In the genomic region with DNA sequence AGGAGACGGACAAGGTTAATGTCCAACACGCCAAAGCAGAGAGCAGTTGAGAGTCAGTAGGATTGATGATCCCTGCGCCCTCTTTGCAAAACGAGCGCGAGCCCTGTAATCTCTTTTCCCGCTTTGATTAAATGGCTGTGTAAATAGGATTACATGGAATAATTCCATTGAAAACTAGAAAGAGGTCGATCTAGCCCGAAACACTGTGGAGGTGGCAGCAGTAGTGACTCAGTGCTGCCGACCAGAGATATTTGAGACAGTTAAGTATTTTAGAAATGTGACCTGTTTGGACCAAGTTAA, we compare ENCODE assay signal across 8 mouse cellular contexts. TPM values are rescaled to one million over a fixed set of nuclear protein-coding genes. Genes with fewer than 3 reads are reported as not detected.
DNase-seq lines count a peak whose midpoint lies in the region; ATAC-seq and TF ChIP-seq lines count a peak whose summit lies in the region.

No protein-coding gene starts in this region.

- no peak for ATAC-seq in forebrain, embryonic 12.5 days (ENCODE audit: low FRiP score)
- ATAC-seq in limb, embryonic 13.5 days (ENCODE audit: low FRiP score, low read depth) = no peak

- no peak for DNase-seq in left cerebral cortex, adult 2 months (ENCODE audit: extremely low spot score in 1 of 2, low spot score in 2 of 2)
- DNase-seq in left cerebral cortex, postnatal 10 days (ENCODE audit: extremely low spot score in 1 of 2, low spot score in 2 of 2) = no peak
- DNase-seq in retina, postnatal 1 day = peak; percentile 62
- no peak for DNase-seq in cerebellum, adult 9-11 months
- no peak for DNase-seq in adrenal gland, adult 8-10 months
- DNase-seq in urinary bladder, postnatal 10 days (ENCODE audit: low spot score) = no peak

- H3K27me3 ChIP-seq in forebrain, embryonic 12.5 days = peaks cover 46% of the 10 kb centered on the region
- peaks cover 65% of the 10 kb centered on the region for H3K27me3 ChIP-seq in limb, embryonic 13.5 days

- no peak overlapping the region for H3K9ac ChIP-seq in forebrain, embryonic 12.5 days
- no peak overlapping the region for H3K9ac ChIP-seq in limb, embryonic 13.5 days

- peak overlapping the region; percentile 29 for H3K27ac ChIP-seq in left cerebral cortex, adult 2 months
- H3K27ac ChIP-seq in forebrain, embryonic 12.5 days = no peak overlapping the region
- H3K27ac ChIP-seq in limb, embryonic 13.5 days = no peak overlapping the region

- peak overlapping the region; percentile 93 for H3K4me2 ChIP-seq in forebrain, embryonic 12.5 days
- H3K4me2 ChIP-seq in limb, embryonic 13.5 days (replicated peaks) = peak overlapping the region; percentile 99

- intact Hi-C loops in left cerebral cortex, adult 2 months (cut with DNase I) = loop anchor here (2.0 to 10.0 kb wide), 5 partner anchors 37 to 437 kb away; no protein-coding TSS in a partner anchor
- intact Hi-C loops in left cerebral cortex, postnatal 10 days (cut with DNase I) = loop anchor here (5.0 to 10.0 kb wide), 4 partner anchors 135 to 437 kb away; no protein-coding TSS in a partner anchor

- peak overlapping the region; percentile 78 for H3K4me3 ChIP-seq in left cerebral cortex, adult 2 months
- H3K4me3 ChIP-seq in forebrain, embryonic 12.5 days (replicated peaks) = peak overlapping the region; percentile 33
- peak overlapping the region; percentile 71 for H3K4me3 ChIP-seq in limb, embryonic 13.5 days

- no peaks in the 10 kb centered on the region for H3K36me3 ChIP-seq in forebrain, embryonic 12.5 days (replicated peaks)
- H3K36me3 ChIP-seq in limb, embryonic 13.5 days = no peaks in the 10 kb centered on the region

- H3K4me1 ChIP-seq in forebrain, embryonic 12.5 days = peaks cover 35% of the 10 kb centered on the region
- H3K4me1 ChIP-seq in limb, embryonic 13.5 days = peaks cover 22% of the 10 kb centered on the region

- no peaks in the 10 kb centered on the region for H3K9me3 ChIP-seq in forebrain, embryonic 12.5 days
- H3K9me3 ChIP-seq in limb, embryonic 13.5 days = no peaks in the 10 kb centered on the region

- TF ChIP-seq CTCF in left cerebral cortex, adult 2 months (IDR thresholded peaks at IDR 0.05) = no peak

- WGBS in forebrain, embryonic 12.5 days = under 1% methylated on average over 10 of the region's 10 CpGs
- 5% methylated on average over 10 of the region's 10 CpGs for WGBS in limb, embryonic 13.5 days

RNA-seq across cellular contexts. Expression of a gene that starts 2.3 kb away (rescaled TPM):
- total RNA-seq in left cerebral cortex, adult 2 months (2021) = 10 to 100 TPM; 54.4 to 58.1 TPM
- total RNA-seq in left cerebral cortex, postnatal 10 days (2021) = 10 to 100 TPM; 55.7 to 60.0 TPM
- 15.8 and 22.8 TPM in 2 replicates for polyA plus RNA-seq in forebrain, embryonic 12.5 days (2016; fragmentation: Nextera tagmentation; extraction: Ambion mirVana)
- 14.4 and 15.9 TPM in 2 replicates for polyA plus RNA-seq in limb, embryonic 13.5 days (2015; fragmentation: Nextera tagmentation; extraction: Ambion mirVana)
- total RNA-seq in adrenal gland, adult 8-10 months (2022) = 10 to 100 TPM; 19.6 to 26.7 (median 22.6) TPM
